Mouse (Mus musculus) limb, embryonic 10.5 days (tissue): Measurements from ENCODE around the gene Pced1b. TPM values are rescaled to one million over a fixed set of nuclear protein-coding genes. Genes with fewer than 3 reads are reported as not detected.

Source experiments
- DNase-seq: peaks from one replicate; pipeline ENCODE4 v3.0.0-alpha.2; 2017; ENCODE audit warnings: low spot score
- H3K27ac ChIP-seq: fragments of 300-500 bp; sonication (generic); 2 replicates; pipeline ENCODE4 v1.5.1; 2016; ENCODE audit warnings: mild to moderate bottlenecking
- H3K27me3 ChIP-seq: fragments of 300-500 bp; sonication (generic); 2 replicates; pipeline ENCODE4 v1.6.1; 2016; ENCODE audit warnings: low read depth, mild to moderate bottlenecking; ENCODE audit not compliant: poor library complexity, severe bottlenecking
- H3K36me3 ChIP-seq: fragments of 300-500 bp; sonication (generic); 2 replicates; pipeline ENCODE4 v1.6.1; 2016; ENCODE audit warnings: mild to moderate bottlenecking, moderate library complexity
- H3K4me1 ChIP-seq: fragments of 300-500 bp; sonication (generic); 2 replicates; pipeline ENCODE4 v1.6.1; 2016
- H3K4me3 ChIP-seq: fragments of 300-500 bp; sonication (generic); 2 replicates; pipeline ENCODE4 v1.5.1; 2016; ENCODE audit warnings: mild to moderate bottlenecking, moderate library complexity
- H3K9me3 ChIP-seq: fragments of 300-500 bp; sonication (generic); replicated peaks from 2 replicates; pipeline ENCODE4 v1.6.1; 2016; ENCODE audit warnings: mild to moderate bottlenecking
- WGBS: fragments of 180-500 bp; shearing (Covaris S2); methylation state at CpG from one replicate; pipeline ENCODE4 v1.1.7; 2016; 5-methylcytosine and 5-hydroxymethylcytosine counted together
- polyA plus RNA-seq: library from polyadenylated mRNA; unstranded; fragments of >200 nt; fragmentation: Nextera tagmentation; extraction: Ambion mirVana; gene quantifications from 2 replicates; pipeline ENCODE4 v1.2.1, GENCODE M21; 2016

Pced1b gene
- polyA plus RNA-seq, 1 experiment from 2014 or later, result 3.6 TPM

DNA sequence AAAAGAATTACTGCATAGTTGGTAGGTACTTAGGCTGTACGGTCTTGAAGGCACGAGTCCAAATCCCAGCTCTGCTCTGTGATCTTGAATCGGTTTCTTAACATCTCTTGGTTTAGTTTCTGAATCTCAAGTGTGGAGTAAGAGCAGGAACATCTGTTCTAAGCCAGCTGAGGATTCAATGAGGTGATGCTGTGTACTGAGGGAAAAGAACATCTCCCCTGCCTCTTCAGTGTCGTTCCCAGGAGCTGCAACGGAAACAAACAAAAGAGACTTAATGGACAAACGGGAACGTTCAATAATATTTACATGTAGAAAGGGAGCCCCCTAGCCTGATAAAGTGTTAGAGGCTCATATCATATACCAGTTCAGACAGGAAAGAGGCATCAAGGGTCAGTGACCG, 165.4 kb downstream of the Pced1b start:
- H3K4me3 ChIP-seq, result no peak overlapping the region
- H3K9me3 ChIP-seq, result no peaks in the 10 kb centered on the region
- WGBS, result 94% methylated on average over 8 of the region's 8 CpGs
- no peak overlapping the region for H3K27ac ChIP-seq
- H3K27me3 ChIP-seq, result no peaks in the 10 kb centered on the region
- no peaks in the 10 kb centered on the region for H3K4me1 ChIP-seq
- H3K36me3 ChIP-seq, result no peaks in the 10 kb centered on the region
- no peak for DNase-seq

DNA sequence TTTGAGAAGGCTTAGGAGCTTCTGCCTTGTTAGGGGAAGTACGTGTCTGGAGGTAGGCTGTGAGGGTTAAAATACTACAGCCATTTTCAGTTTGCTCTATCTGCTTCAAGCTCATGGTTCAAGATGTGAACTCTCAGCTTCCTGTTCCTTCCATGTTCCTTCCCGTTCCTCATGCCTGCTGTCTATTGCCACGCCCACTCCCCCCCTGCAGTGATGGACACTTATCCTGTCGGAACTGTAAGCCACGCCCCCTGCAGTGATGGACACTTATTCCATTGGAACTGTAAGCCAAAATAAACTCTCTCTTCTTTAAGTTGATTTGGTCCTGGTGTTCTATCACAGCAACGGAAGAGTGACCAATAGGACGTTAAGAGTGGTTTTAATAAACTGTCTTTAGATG, 166.0 kb downstream of the Pced1b start:
- no peak for DNase-seq
- WGBS, result 90% methylated on average over 7 of the region's 7 CpGs

DNA sequence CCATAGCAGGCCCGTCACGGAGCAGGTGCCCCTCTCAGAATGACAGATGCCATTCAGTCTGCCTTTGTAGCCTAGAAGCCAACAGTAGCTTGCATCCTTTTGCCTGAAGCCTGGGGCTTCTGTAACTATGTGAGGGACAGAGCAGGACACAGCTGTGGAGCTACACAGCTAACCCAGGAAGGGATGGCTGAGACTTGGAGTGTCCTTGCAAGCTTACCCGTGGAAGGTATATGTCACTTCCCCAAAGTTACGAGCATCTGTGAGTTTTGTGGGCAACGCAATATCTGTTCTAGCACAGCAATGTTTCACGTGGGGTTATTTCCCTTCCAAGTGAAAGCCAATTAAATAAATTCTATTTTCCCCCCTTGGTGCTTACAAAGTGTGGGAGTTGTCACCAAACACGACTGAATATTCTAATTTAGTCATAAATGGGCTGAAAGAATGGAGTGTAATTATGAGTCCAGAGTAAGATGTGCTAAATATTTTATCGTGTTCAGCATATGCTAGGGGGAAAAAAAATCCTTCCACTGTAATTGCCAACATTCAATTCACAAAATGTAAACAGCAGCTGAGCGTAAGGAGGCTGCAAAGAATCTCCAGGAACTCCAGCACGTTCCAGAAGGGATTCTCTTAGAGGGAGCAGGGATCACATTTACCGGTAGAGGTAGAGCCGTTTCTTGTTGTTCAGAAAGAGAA, 168.0 kb downstream of the Pced1b start:
- H3K4me1 ChIP-seq, result no peaks in the 10 kb centered on the region
- DNase-seq, result no peak
- WGBS, result 86% methylated on average over 12 of the region's 12 CpGs
- no peak overlapping the region for H3K27ac ChIP-seq
- no peaks in the 10 kb centered on the region for H3K9me3 ChIP-seq
- H3K4me3 ChIP-seq, result no peak overlapping the region
- H3K27me3 ChIP-seq, result no peaks in the 10 kb centered on the region
- H3K36me3 ChIP-seq, result no peaks in the 10 kb centered on the region

More for the DNA sequence above, 166.0 kb downstream of the Pced1b start:
- Histone ChIP-seq H3K27me3 (no peaks in the 10 kb centered on the region), H3K36me3 (no peaks in the 10 kb centered on the region), H3K4me3 (no peak overlapping the region), H3K9me3 (no peaks in the 10 kb centered on the region), H3K4me1 (no peaks in the 10 kb centered on the region), H3K27ac (no peak overlapping the region)

DNA sequence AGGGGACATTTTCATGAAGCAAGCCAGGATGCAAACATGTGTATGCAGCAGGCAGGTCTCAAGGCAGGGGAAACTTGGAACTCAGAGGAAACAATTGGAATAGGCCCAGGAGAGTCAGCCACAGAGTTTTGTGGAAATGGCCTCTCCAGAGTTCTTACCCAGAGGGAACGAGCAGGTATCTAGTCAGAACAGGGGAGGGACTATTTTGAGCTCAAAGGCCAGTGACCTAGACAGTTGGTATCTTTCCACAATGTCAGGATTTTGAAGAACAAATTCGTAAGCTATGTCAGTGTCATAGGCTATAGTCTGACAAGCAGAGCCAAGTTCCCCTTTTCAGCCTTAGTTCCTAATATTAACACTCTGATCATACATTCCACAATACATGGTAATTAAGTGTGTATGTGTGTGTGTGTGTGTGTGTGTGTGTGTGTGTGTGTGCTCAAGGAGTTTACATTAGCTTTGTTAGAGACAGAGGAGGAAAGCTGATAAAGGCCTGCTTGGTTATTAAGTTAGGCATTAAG, 168.6 kb downstream of the Pced1b start:
- H3K4me3 ChIP-seq, result no peak overlapping the region
- no peaks in the 10 kb centered on the region for H3K9me3 ChIP-seq
- no peaks in the 10 kb centered on the region for H3K4me1 ChIP-seq
- 81% methylated on average over 2 of the region's 2 CpGs for WGBS
- H3K36me3 ChIP-seq, result no peaks in the 10 kb centered on the region
- DNase-seq, result no peak
- H3K27me3 ChIP-seq, result no peaks in the 10 kb centered on the region
- no peak overlapping the region for H3K27ac ChIP-seq

DNA sequence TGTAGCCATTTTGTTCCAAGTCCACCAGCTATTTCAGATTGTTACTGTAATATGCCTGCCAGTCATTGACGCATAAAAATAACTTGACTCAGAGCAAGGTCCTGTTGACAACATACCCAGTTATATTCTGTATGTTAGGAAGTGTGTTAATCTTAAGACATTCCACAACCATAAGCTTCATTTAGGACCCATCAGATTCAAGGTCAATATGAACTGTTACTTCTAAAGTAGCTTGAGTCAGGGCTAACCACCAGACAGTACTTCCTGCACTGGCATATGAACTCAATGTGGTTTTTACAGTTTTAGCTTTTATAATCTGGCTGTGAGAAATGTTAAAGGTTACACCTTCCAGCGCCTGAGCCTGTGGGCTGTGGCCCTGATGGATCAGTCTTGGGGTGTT, 173.4 kb downstream of the Pced1b start:
- Histone ChIP-seq H3K9me3 (no peaks in the 10 kb centered on the region), H3K4me1 (0 out of 2 replicates have a peak, but pooled peaks cover 3% of the 10 kb centered on the region), H3K36me3 (no peaks in the 10 kb centered on the region), H3K27me3 (no peaks in the 10 kb centered on the region), H3K4me3 (no peak overlapping the region), H3K27ac (no peak overlapping the region)
- DNase-seq, result no peak
- 87% methylated on average over 2 of the region's 2 CpGs for WGBS

- no peak for DNase-seq
- Histone ChIP-seq H3K4me3 (no peak overlapping the region), H3K36me3 (no peaks in the 10 kb centered on the region), H3K27me3 (no peaks in the 10 kb centered on the region), H3K9me3 (no peaks in the 10 kb centered on the region), H3K27ac (no peak overlapping the region), H3K4me1 (0 out of 2 replicates have a peak, but pooled peaks cover 3% of the 10 kb centered on the region)
- 73% methylated on average over 3 of the region's 3 CpGs for WGBS
These were observed 174.6 kb downstream of the Pced1b start for GRCm38 (mm10) chr15:97421533-97421932.

- Histone ChIP-seq H3K4me1 (0 out of 2 replicates have a peak, but pooled peaks cover 3% of the 10 kb centered on the region), H3K27ac (no peak overlapping the region), H3K4me3 (no peak overlapping the region), H3K9me3 (no peaks in the 10 kb centered on the region), H3K36me3 (no peaks in the 10 kb centered on the region), H3K27me3 (no peaks in the 10 kb centered on the region)
- DNase-seq, result no peak
- WGBS, result 83% methylated on average over 4 of the region's 4 CpGs
These were observed 175.5 kb downstream of the Pced1b start for GRCm38 (mm10) chr15:97422212-97422944.

DNA sequence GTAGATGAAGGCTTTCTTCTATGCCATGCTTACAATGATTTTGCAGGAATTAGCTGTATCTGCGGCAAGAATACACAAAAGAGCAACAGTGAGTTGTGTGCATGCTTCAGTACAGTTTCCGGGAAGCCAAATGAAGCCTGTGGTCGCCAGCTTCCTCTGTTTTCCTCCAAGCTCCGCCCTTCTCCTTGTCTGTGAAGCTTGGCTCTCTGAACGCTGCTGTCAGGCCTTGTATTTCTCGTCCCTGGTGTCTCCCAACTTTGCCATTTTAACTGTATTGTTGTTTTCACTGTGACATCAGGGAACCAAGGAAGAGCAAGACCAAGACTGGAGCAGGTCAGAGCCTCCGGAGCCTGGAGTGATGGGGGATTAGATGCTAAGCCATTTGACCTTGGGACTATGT, 177.5 kb downstream of the Pced1b start:
- H3K27me3 ChIP-seq, result no peaks in the 10 kb centered on the region
- H3K9me3 ChIP-seq, result no peaks in the 10 kb centered on the region
- 75% methylated on average over 7 of the region's 7 CpGs for WGBS
- H3K27ac ChIP-seq, result no peak overlapping the region
- no peaks in the 10 kb centered on the region for H3K36me3 ChIP-seq
- no peak overlapping the region for H3K4me3 ChIP-seq
- no peak for DNase-seq
- 0 out of 2 replicates have a peak, but pooled peaks cover 3% of the 10 kb centered on the region for H3K4me1 ChIP-seq

- Histone ChIP-seq H3K9me3 (no peaks in the 10 kb centered on the region), H3K4me1 (0 out of 2 replicates have a peak, but pooled peaks cover 3% of the 10 kb centered on the region), H3K27ac (no peak overlapping the region), H3K4me3 (no peak overlapping the region), H3K27me3 (no peaks in the 10 kb centered on the region), H3K36me3 (no peaks in the 10 kb centered on the region)
- no peak for DNase-seq
- WGBS, result 88% methylated on average over 3 of the region's 3 CpGs
These were observed 178.1 kb downstream of the Pced1b start for GRCm38 (mm10) chr15:97424961-97425360.

DNA sequence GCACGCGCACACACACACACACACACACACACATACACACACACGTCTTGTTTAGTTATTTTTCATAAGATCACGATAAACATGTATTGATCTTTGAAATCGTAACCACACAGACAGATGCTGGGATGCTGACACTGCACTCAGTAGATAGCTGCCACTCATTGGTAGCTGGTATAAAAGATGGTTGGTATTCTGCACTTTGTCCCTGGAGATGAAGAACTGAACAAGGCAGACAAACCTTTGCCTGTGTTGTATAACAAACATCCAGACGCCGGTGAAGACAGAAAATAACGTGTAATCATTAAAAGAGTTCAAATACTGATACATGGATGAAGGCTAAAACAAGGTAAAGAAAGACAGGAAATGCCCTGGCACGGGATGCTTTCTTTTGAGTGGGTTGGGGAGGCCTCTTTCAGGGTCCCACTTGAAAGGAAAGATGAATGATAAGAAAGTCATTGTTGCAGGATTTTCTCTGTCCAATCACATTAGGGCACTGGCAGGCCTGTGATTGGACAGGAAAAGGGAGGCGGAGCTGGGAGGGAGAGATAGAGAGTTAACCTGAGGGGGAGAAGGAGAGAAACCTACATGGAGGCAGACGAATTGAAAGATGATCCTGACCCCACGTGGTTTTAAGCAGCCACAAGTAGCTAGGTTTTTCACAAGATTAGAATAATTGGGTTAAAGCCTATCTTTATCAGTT, 182.4 kb downstream of the Pced1b start:
- Histone ChIP-seq H3K27ac (no peak overlapping the region), H3K4me1 (0 out of 2 replicates have a peak, but pooled peaks cover 1% of the 10 kb centered on the region), H3K36me3 (no peaks in the 10 kb centered on the region), H3K27me3 (no peaks in the 10 kb centered on the region), H3K9me3 (no peaks in the 10 kb centered on the region), H3K4me3 (no peak overlapping the region)
- DNase-seq, result no peak
- WGBS, result 92% methylated on average over 12 of the region's 12 CpGs

- H3K27me3 ChIP-seq, result no peaks in the 10 kb centered on the region
- H3K27ac ChIP-seq, result no peak overlapping the region
- no peak for DNase-seq
- H3K4me3 ChIP-seq, result no peak overlapping the region
- 77% methylated on average over 6 of the region's 6 CpGs for WGBS
- H3K4me1 ChIP-seq, result no peaks in the 10 kb centered on the region
- no peaks in the 10 kb centered on the region for H3K9me3 ChIP-seq
- no peaks in the 10 kb centered on the region for H3K36me3 ChIP-seq
These were observed 184.6 kb downstream of the Pced1b start for GRCm38 (mm10) chr15:97431533-97431932.

DNA sequence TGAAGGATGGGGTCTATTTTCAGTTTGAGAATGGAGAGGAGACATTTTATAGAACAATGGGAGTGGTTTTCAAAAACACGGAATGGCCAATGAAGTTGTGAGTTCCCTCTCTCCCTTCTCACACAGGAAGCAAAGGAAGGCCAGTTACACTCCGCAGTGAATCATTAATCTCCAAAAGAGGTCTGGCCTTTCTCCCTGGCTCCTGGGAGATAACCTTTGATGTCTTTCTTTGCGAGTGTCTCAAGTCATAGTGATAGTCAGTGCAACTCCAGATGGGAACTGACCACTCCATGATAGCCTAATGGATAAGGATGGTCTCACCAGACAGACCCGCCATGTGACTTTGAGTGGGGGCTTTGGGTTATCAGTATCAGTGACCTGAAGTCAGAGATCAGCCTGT, 185.3 kb downstream of the Pced1b start:
- 47% methylated on average over 4 of the region's 4 CpGs for WGBS
- H3K4me3 ChIP-seq, result no peak overlapping the region

More for the DNA sequence above, 185.3 kb downstream of the Pced1b start:
- no peaks in the 10 kb centered on the region for H3K4me1 ChIP-seq
- H3K9me3 ChIP-seq, result no peaks in the 10 kb centered on the region
- DNase-seq, result no peak
- H3K27me3 ChIP-seq, result no peaks in the 10 kb centered on the region
- no peak overlapping the region for H3K27ac ChIP-seq
- no peaks in the 10 kb centered on the region for H3K36me3 ChIP-seq
